Mouse (Mus musculus) Patski (cell line): ENCODE measurements around the gene Cnp. TPM values are rescaled to one million over a fixed set of nuclear protein-coding genes. Genes with fewer than 3 reads are reported as not detected.

Experiments
- ATAC-seq: fragments of 100-300 bp; one replicate; pipeline ENCODE4 v1.8.0; 2021
- CTCF ChIA-PET: fragments of 350-600 bp; sonication (Branson Sonifier 250); formaldehyde crosslinking; loops from one replicate; lab custom pipeline; 2022; ENCODE audit warnings: inconsistent platforms; lab: Charles Lee
- POLR2A ChIA-PET: fragments of 350-600 bp; sonication (Branson Sonifier 250); formaldehyde crosslinking; loops from one replicate; lab custom pipeline; 2022; ENCODE audit warnings: antibody characterized with exemption, inconsistent platforms; lab: Charles Lee
- DNase-seq: peaks from one replicate; pipeline ENCODE4 v3.0.0-alpha.2; 2011; ENCODE audit warnings: low read depth, low spot score
- H3K27me3 ChIP-seq: fragments of 371-371 bp; one replicate; pipeline ENCODE4 v1.5.1; 2021
- CTCF ChIP-seq: fragments of 100-300 bp; IDR thresholded peaks from one replicate; pipeline ENCODE4 v1.5.1; 2021
- in situ Hi-C: fragments of 300-500 bp; cut with MboI; formaldehyde crosslinking; loops from 3 replicates; pipeline ENCODE4 v1.11.1; 2018; ENCODE audit warnings: low pct_unique_long_range_greater_than_20kb, mixed read lengths
- polyA plus RNA-seq: library from polyadenylated mRNA; unstranded; gene quantifications from one replicate; pipeline ENCODE4 v1.2.3, GENCODE M21; 2021

Gene Cnp
- polyA plus RNA-seq, 1 experiment from 2014 or later = 17.9 TPM

DNA sequence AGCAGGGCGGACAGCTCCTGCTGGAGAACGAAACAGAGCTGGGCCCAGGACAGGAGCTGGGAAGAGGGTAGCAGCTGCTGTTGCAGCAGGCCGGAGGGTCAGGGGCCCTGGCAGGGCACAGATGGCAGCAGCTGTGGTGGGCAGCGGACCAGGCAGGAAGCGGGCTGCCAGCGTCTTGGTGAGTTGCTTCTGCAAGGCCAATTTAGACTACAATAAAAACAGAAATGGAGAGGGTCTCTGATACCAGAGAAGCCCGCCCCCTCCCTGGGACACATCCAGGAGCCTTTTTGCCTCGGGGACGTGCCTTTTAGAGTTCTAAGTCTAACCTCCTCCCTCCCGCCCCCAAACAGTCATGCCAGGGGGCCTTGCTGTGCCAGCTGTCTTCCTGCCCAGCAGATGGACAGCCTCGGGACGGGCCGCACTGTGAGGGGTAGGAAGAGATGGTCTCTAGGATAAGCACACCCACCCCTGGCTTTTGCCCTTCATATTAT, 54.2 kb downstream of the Cnp start:
- peaks cover 15% of the 10 kb centered on the region for H3K27me3 ChIP-seq
- ChIA-PET CTCF (interaction anchor here (1.1 kb wide), 1 partner anchor 46 kb away, joined by 4 read pairs; no protein-coding TSS in a partner anchor), POLR2A (no interaction called here)
- in situ Hi-C loops = no loop called here
- no peak for DNase-seq
- ATAC-seq = no peak
- no peak for TF ChIP-seq CTCF

DNA sequence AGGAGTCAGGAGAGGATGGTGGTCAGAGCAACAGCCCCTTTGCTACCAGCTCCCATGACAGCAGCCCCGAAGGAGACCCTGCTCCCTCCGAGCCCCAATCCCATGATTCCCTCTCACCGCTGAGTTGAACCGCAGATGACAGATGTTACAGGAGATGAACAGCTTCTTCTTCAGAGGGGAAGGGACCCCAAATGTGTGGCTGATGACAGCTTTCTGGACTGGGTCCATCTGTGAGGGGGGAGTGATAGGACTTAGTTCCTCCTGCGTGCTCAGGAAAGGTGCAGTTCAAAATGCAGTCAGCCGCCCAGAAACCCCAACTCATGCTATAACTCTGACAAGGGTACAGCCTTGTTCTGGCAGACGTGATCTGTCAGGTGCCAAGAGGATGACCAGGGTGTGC, 59.8 kb downstream of the Cnp start:
- in situ Hi-C loops = no loop called here

DNA sequence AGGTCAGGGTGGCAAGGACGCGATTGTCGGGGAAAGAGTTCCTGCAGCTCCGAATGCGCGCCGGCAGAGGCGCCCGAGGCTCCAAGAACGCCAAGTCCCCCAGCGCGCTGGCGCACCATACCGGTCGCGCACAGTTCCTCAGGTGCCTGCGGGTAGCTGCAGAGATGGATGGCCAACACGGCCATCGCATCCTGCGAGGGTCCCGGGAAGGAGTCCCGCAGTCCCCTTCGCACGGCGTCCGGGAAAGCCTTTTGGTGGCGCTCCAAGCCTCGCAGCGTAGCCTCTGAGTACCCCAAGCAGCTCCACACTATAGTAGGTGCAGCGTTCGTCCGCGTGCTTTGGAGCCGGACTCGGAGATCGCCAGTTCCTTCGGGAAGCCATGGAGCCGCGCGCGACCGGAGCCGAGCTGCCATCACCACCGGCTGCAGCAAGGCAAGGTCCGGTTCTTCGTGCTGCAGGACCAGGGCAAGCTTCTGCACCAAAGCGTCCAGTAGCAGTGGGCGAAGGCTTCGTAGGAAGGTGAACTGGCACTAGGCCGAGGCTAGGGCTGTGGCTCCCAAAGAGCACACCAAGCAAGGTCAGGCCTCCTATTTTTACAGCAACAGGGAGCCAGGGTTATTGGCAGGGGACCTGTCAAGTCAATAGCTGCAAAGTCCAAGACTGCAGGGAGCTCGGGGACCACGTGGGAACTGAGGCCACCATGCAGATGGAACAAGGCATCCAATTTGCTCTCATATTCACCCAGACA, 65.6 kb downstream of the Cnp start:
- ATAC-seq = no peak

More for the DNA sequence above, 59.8 kb downstream of the Cnp start:
- TF ChIP-seq CTCF = no peak
- peaks cover 43% of the 10 kb centered on the region for H3K27me3 ChIP-seq
- ATAC-seq (no peak), DNase-seq (no peak)
- ChIA-PET POLR2A (no interaction called here), CTCF (no interaction called here)

More for the DNA sequence above, 65.6 kb downstream of the Cnp start:
- in situ Hi-C loops = no loop called here
- peaks cover 37% of the 10 kb centered on the region for H3K27me3 ChIP-seq
- no peak for DNase-seq
- ChIA-PET CTCF (interaction anchor here (1.6 kb wide), 1 partner anchor 28 kb away, joined by 4 read pairs; no protein-coding TSS in a partner anchor), POLR2A (interaction anchor here (0.7 to 1.9 kb wide), 2 partner anchors 11 to 19 kb away, joined by 5 to 6 read pairs; no protein-coding TSS in a partner anchor)
- TF ChIP-seq CTCF = no peak

Other genes starting within 250 kb of the Cnp start
- gene Gast, start 240.5 kb upstream of the Cnp start, polyA plus RNA-seq = not detected
- gene Hap1, start 218.8 kb upstream of the Cnp start, polyA plus RNA-seq = 23.9 TPM
- 71.6 TPM for gene Jup, start 177.1 kb upstream of the Cnp start, polyA plus RNA-seq
- gene P3h4, start 160.1 kb upstream of the Cnp start, polyA plus RNA-seq = 29.1 TPM
- gene Fkbp10, start 159.2 kb upstream of the Cnp start, polyA plus RNA-seq = 0.10 TPM
- gene Nt5c3b, start 133.1 kb upstream of the Cnp start, polyA plus RNA-seq = 59.8 TPM
- 0.44 TPM for gene Klhl10, start 133.0 kb upstream of the Cnp start, polyA plus RNA-seq
- gene Klhl11, start 102.2 kb upstream of the Cnp start, polyA plus RNA-seq = 10.9 TPM
- gene Acly, start 46.9 kb upstream of the Cnp start, polyA plus RNA-seq = 162 TPM
- 2.2 TPM for gene Ttc25, start 29.3 kb upstream of the Cnp start, polyA plus RNA-seq
- 36.5 TPM for gene Nkiras2, start 44.3 kb downstream of the Cnp start, polyA plus RNA-seq
- 268 TPM for gene Dnajc7, start 45.3 kb downstream of the Cnp start, polyA plus RNA-seq
- gene Zfp385c, start 117.6 kb downstream of the Cnp start, polyA plus RNA-seq = not detected
- 1.5 TPM for gene Dhx58, start 129.4 kb downstream of the Cnp start, polyA plus RNA-seq
- 55.3 TPM for gene Kat2a, start 137.6 kb downstream of the Cnp start, polyA plus RNA-seq
- gene Hspb9, start 138.9 kb downstream of the Cnp start, polyA plus RNA-seq = 0.49 TPM
- gene Rab5c, start 163.3 kb downstream of the Cnp start, polyA plus RNA-seq = 194 TPM
- 0.01 TPM for gene Kcnh4, start 185.0 kb downstream of the Cnp start, polyA plus RNA-seq
- not detected for gene Hcrt, start 188.0 kb downstream of the Cnp start, polyA plus RNA-seq
- gene Ghdc, start 196.1 kb downstream of the Cnp start, polyA plus RNA-seq = 24.7 TPM